Mouse (Mus musculus) kidney, postnatal 0 days (tissue): ENCODE measurements around the gene Paqr5. TPM values are rescaled to one million over a fixed set of nuclear protein-coding genes. Genes with fewer than 3 reads are reported as not detected.

ENCODE experiments used
- ATAC-seq: fragments of 200-750 bp; cut with Nextera tagmentation; replicated peaks from 2 replicates; pipeline ENCODE4 v1.8.0; 2017; ENCODE audit warnings: low read depth, moderate number of reproducible peaks, moderate TSS enrichment, moderate library complexity; ENCODE audit not compliant: low FRiP score
- DNase-seq: peaks from one replicate; pipeline ENCODE4 v3.0.0-alpha.2; 2016; ENCODE audit warnings: low spot score
- H3K27ac ChIP-seq: fragments of 300-500 bp; sonication (generic); 2 replicates; pipeline ENCODE4 v1.5.1; 2014; ENCODE audit warnings: mild to moderate bottlenecking
- H3K27me3 ChIP-seq: fragments of 300-500 bp; sonication (generic); 2 replicates; pipeline ENCODE4 v1.6.1; 2014; ENCODE audit warnings: low read length, mixed read lengths; ENCODE audit not compliant: insufficient read depth
- H3K36me3 ChIP-seq: fragments of 300-500 bp; sonication (generic); 2 replicates; pipeline ENCODE4 v1.6.1; 2014; ENCODE audit warnings: low read length, mixed read lengths; ENCODE audit not compliant: insufficient read depth
- H3K4me1 ChIP-seq: fragments of 300-500 bp; sonication (generic); replicated peaks from 2 replicates; pipeline ENCODE4 v1.6.1; 2014; ENCODE audit warnings: antibody characterized with exemption, low read length, mixed read lengths; ENCODE audit not compliant: insufficient read depth
- H3K4me2 ChIP-seq: fragments of 300-500 bp; sonication (generic); 2 replicates; pipeline ENCODE4 v1.6.1; 2014; ENCODE audit warnings: mild to moderate bottlenecking, low read length, moderate library complexity, mixed read lengths
- H3K4me3 ChIP-seq: fragments of 300-500 bp; sonication (generic); replicated peaks from 2 replicates; pipeline ENCODE4 v1.5.1; 2014; ENCODE audit warnings: low read depth, low read length
- H3K9ac ChIP-seq: fragments of 300-500 bp; sonication (generic); 2 replicates; pipeline ENCODE4 v1.6.1; 2014; ENCODE audit warnings: low read depth, low read length
- H3K9me3 ChIP-seq: fragments of 300-500 bp; sonication (generic); replicated peaks from 2 replicates; pipeline ENCODE4 v1.6.1; 2016; ENCODE audit warnings: low read length, inconsistent platforms, mixed read lengths
- CTCF ChIP-seq: IDR thresholded peaks from 2 replicates; pipeline ENCODE4 v1.5.1; 2016; ENCODE audit warnings: antibody characterized with exemption, low read depth, mild to moderate bottlenecking, moderate library complexity
- WGBS: fragments of 180-500 bp; shearing (Covaris S2); extraction: QIAGEN DNeasy Blood & Tissue Kit; methylation state at CpG from one replicate; pipeline ENCODE4 v1.1.7; 2014; 5-methylcytosine and 5-hydroxymethylcytosine counted together
- polyA plus RNA-seq: library from polyadenylated mRNA; unstranded; fragments of >200 nt; fragmentation: Nextera tagmentation; extraction: Ambion mirVana; gene quantifications from 2 replicates; pipeline ENCODE4 v1.2.1, GENCODE M21; 2015

Paqr5 gene
- polyA plus RNA-seq, 1 experiment from 2014 or later, result 109 TPM

DNA sequence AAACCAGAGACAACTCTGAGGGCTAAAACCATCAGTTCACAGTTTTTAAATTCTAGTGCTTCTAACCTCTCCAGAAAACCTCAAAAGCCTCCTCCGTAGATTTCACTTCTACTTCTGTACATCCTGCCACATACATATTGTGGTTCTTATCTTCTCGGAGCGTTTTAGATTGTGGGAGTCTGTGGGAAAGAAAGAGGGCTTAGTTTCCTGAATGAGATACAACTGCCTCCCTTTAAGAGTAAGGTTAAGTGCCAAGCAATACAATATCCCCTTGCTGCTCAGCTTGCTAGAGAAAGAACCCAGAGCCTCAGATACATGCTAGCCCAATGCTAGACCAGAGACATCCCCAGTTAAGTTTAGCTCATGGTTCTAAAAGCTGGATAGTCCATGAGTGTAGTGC lies 94.6 kb downstream of the Paqr5 start:
- H3K27me3 ChIP-seq, result no peaks in the 10 kb centered on the region
- no peak overlapping the region for H3K27ac ChIP-seq
- H3K4me3 ChIP-seq, result no peak overlapping the region
- no peak for TF ChIP-seq CTCF
- H3K9me3 ChIP-seq, result no peaks in the 10 kb centered on the region
- peaks cover 41% of the 10 kb centered on the region for H3K36me3 ChIP-seq
- DNase-seq (no peak), ATAC-seq (no peak)
- no peak overlapping the region for H3K9ac ChIP-seq
- H3K4me2 ChIP-seq, result no peak overlapping the region
- H3K4me1 ChIP-seq, result no peaks in the 10 kb centered on the region
- 94% methylated on average over 3 of the region's 3 CpGs for WGBS

GRCm38 (mm10) chr9:61925086-61925660 lies 101.5 kb downstream of the Paqr5 start:
- no peak for TF ChIP-seq CTCF
- no peak for DNase-seq
- 91% methylated on average over 10 of the region's 10 CpGs for WGBS
- no peak overlapping the region for H3K4me3 ChIP-seq
- no peak overlapping the region for H3K4me2 ChIP-seq
- H3K27me3 ChIP-seq, result no peaks in the 10 kb centered on the region
- no peak overlapping the region for H3K27ac ChIP-seq
- H3K4me1 ChIP-seq, result no peaks in the 10 kb centered on the region
- no peak overlapping the region for H3K9ac ChIP-seq
- H3K9me3 ChIP-seq, result no peaks in the 10 kb centered on the region
- H3K36me3 ChIP-seq, result peaks cover 41% of the 10 kb centered on the region
- ATAC-seq, result no peak

- Histone ChIP-seq H3K9ac (no peak overlapping the region), H3K27me3 (no peaks in the 10 kb centered on the region), H3K27ac (no peak overlapping the region), H3K4me1 (no peaks in the 10 kb centered on the region), H3K4me3 (no peak overlapping the region), H3K9me3 (no peaks in the 10 kb centered on the region), H3K36me3 (peaks cover 18% of the 10 kb centered on the region; the same call in 1 of the 2 replicates), H3K4me2 (no peak overlapping the region)
- TF ChIP-seq CTCF, result no peak
- ATAC-seq, result no peak
- DNase-seq, result no peak
- WGBS, result 95% methylated on average over 6 of the region's 6 CpGs
These were observed 106.3 kb downstream of the Paqr5 start for GRCm38 (mm10) chr9:61920331-61920730.

- no peak for ATAC-seq
These were observed 107.2 kb downstream of the Paqr5 start for GRCm38 (mm10) chr9:61919464-61919863.

DNA sequence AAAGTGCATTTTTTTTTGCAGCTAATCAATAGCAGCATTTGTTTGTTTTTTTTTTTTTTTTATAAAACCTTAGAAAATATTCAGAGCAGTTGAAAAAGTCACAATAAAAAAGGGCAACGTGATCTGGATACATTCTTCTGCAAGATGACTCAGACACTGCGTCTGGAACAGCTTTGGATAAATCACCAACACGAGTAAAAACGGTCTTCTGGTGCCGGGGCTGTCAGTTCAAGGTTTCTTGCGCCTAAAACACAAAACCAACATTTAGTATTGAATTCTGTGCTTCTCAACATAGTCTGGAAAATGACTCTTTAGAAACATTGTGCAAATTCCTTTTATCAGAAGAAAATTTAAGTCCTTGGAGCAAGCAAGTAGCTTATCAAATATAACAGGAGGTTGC lies 109.2 kb downstream of the Paqr5 start:
- Histone ChIP-seq H3K4me3 (no peak overlapping the region), H3K9ac (no peak overlapping the region), H3K4me2 (no peak overlapping the region), H3K4me1 (0 out of 2 replicates have a peak, but pooled peaks cover 8% of the 10 kb centered on the region), H3K36me3 (peaks cover 12% of the 10 kb centered on the region), H3K27me3 (no peaks in the 10 kb centered on the region), H3K9me3 (no peaks in the 10 kb centered on the region), H3K27ac (no peak overlapping the region)
- ATAC-seq (no peak), DNase-seq (no peak)
- TF ChIP-seq CTCF, result no peak
- WGBS, result 89% methylated on average over 6 of the region's 6 CpGs

More at GRCm38 (mm10) chr9:61919464-61919863, 107.2 kb downstream of the Paqr5 start:
- H3K4me2 ChIP-seq, result no peak overlapping the region
- H3K9me3 ChIP-seq, result no peaks in the 10 kb centered on the region
- no peaks in the 10 kb centered on the region for H3K4me1 ChIP-seq
- peaks cover 11% of the 10 kb centered on the region; the same call in 1 of the 2 replicates for H3K36me3 ChIP-seq
- no peaks in the 10 kb centered on the region for H3K27me3 ChIP-seq
- 90% methylated on average over 5 of the region's 5 CpGs for WGBS
- no peak overlapping the region for H3K9ac ChIP-seq
- no peak for DNase-seq
- no peak overlapping the region for H3K4me3 ChIP-seq
- no peak for TF ChIP-seq CTCF
- no peak overlapping the region for H3K27ac ChIP-seq

GRCm38 (mm10) chr9:61916986-61917385 lies 109.7 kb downstream of the Paqr5 start:
- Histone ChIP-seq H3K4me1 (0 out of 2 replicates have a peak, but pooled peaks cover 12% of the 10 kb centered on the region), H3K36me3 (peaks cover 16% of the 10 kb centered on the region), H3K27ac (no peak overlapping the region), H3K27me3 (no peaks in the 10 kb centered on the region), H3K9me3 (no peaks in the 10 kb centered on the region), H3K9ac (no peak overlapping the region), H3K4me3 (no peak overlapping the region), H3K4me2 (no peak overlapping the region)
- 91% methylated on average over 3 of the region's 3 CpGs for WGBS
- no peak for ATAC-seq
- no peak for DNase-seq
- TF ChIP-seq CTCF, result no peak
